Mouse (Mus musculus) intestine, postnatal 0 days (tissue): Measurements from ENCODE around the gene Man1a. TPM values are rescaled to one million over a fixed set of nuclear protein-coding genes. Genes with fewer than 3 reads are reported as not detected.

ENCODE experiments used
- ATAC-seq: fragments of 200-750 bp; cut with Nextera tagmentation; 2 replicates; pipeline ENCODE4 v1.8.0; 2017; ENCODE audit warnings: mild to moderate bottlenecking, moderate TSS enrichment, moderate library complexity
- H3K27ac ChIP-seq: fragments of 300-500 bp; sonication (generic); 2 replicates; pipeline ENCODE4 v1.5.1; 2014; ENCODE audit warnings: mild to moderate bottlenecking, low read depth, low read length, moderate library complexity
- H3K27me3 ChIP-seq: fragments of 300-500 bp; sonication (generic); replicated peaks from 2 replicates; pipeline ENCODE4 v1.6.1; 2014; ENCODE audit warnings: low read length, mixed read lengths; ENCODE audit not compliant: control insufficient read depth, insufficient read depth
- H3K36me3 ChIP-seq: fragments of 300-500 bp; sonication (generic); 2 replicates; pipeline ENCODE4 v1.6.1; 2014; ENCODE audit warnings: mild to moderate bottlenecking, moderate library complexity; ENCODE audit not compliant: control insufficient read depth, insufficient read depth
- H3K4me1 ChIP-seq: fragments of 300-500 bp; sonication (generic); replicated peaks from 2 replicates; pipeline ENCODE4 v1.6.1; 2014; ENCODE audit warnings: antibody characterized with exemption, low read length, mixed read lengths; ENCODE audit not compliant: control insufficient read depth, insufficient read depth
- H3K4me2 ChIP-seq: fragments of 300-500 bp; sonication (generic); replicated peaks from 2 replicates; pipeline ENCODE4 v1.6.1; 2014; ENCODE audit warnings: low read depth, mild to moderate bottlenecking, moderate library complexity
- H3K4me3 ChIP-seq: fragments of 300-500 bp; sonication (generic); 2 replicates; pipeline ENCODE4 v1.5.1; 2014; ENCODE audit warnings: low read depth, low read length
- H3K9ac ChIP-seq: fragments of 300-500 bp; sonication (generic); 2 replicates; pipeline ENCODE4 v1.6.1; 2014; ENCODE audit warnings: mild to moderate bottlenecking, low read depth, low read length
- H3K9me3 ChIP-seq: fragments of 300-500 bp; sonication (generic); 2 replicates; pipeline ENCODE4 v1.6.1; 2016; ENCODE audit warnings: mixed run types; ENCODE audit not compliant: control insufficient read depth
- CTCF ChIP-seq: sonication (generic); IDR thresholded peaks from 2 replicates; pipeline ENCODE4 v1.5.1; 2016; ENCODE audit warnings: low read depth, mild to moderate bottlenecking, control low read depth, antibody characterized with exemption, moderate library complexity
- WGBS: fragments of 180-500 bp; shearing (Covaris S2); extraction: QIAGEN DNeasy Blood & Tissue Kit; methylation state at CpG from one replicate; pipeline ENCODE4 v1.1.7; 2014; 5-methylcytosine and 5-hydroxymethylcytosine counted together
- polyA plus RNA-seq: library from polyadenylated mRNA; unstranded; fragments of >200 nt; fragmentation: Nextera tagmentation; extraction: Ambion mirVana; gene quantifications from 2 replicates; pipeline ENCODE4 v1.2.1, GENCODE M21; 2015

Gene Man1a
- polyA plus RNA-seq, 1 experiment from 2014 or later: 29.9 TPM

- no peak for ATAC-seq
- Histone ChIP-seq H3K4me1 (no peaks in the 10 kb centered on the region), H3K9me3 (no peaks in the 10 kb centered on the region), H3K9ac (no peak overlapping the region), H3K27ac (no peak overlapping the region), H3K27me3 (no peaks in the 10 kb centered on the region), H3K36me3 (no peaks in the 10 kb centered on the region), H3K4me3 (no peak overlapping the region), H3K4me2 (no peak overlapping the region)
- no peak for TF ChIP-seq CTCF
- 60% methylated on average over 11 of the region's 11 CpGs for WGBS
Measured at GRCm38 (mm10) chr10:54040261-54041165, 35.9 kb downstream of the Man1a start.

DNA sequence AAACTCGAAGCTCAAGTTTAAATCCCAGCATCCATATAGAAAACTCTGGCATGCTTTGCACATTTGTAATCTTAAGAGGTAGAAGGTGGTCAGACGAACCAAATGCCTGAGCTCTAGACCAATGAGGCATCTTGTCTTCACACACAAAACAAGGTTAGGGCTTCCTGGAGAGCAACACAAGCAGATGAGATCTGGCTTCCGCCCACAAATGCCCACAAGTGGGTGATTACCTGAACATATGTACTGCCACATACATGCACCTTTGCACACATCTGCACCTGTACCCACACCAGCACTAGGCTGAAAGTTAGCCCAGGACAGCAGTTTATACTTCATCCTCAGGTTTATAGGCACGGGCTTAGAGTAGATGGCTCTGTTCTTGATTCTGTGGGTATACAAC, 36.7 kb downstream of the Man1a start:
- no peak overlapping the region for H3K4me3 ChIP-seq
- no peaks in the 10 kb centered on the region for H3K36me3 ChIP-seq
- no peak overlapping the region for H3K9ac ChIP-seq
- 94% methylated on average over 4 of the region's 4 CpGs for WGBS
- no peak for TF ChIP-seq CTCF
- no peaks in the 10 kb centered on the region for H3K27me3 ChIP-seq
- no peaks in the 10 kb centered on the region for H3K4me1 ChIP-seq
- no peak for ATAC-seq
- H3K27ac ChIP-seq: no peak overlapping the region
- no peaks in the 10 kb centered on the region for H3K9me3 ChIP-seq
- no peak overlapping the region for H3K4me2 ChIP-seq

DNA sequence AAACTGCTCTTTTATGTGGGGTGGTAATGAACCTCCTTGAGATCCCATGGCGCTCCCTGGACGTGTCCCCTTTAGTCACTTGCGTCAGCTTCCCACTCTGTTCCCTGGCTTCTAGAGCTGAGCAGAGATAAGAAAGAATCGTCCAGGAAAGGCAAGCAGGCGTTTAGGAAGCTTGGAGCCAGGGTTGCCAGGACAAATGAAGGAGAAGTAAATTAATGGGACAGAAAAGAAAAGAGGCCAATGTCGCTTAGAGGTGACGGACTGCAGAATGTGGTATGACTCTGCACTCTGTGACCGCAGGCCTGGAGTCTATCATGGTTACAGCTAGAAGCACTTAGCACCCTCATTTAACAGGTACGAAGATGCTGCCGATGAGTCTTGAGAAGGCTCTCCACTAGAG, 37.7 kb downstream of the Man1a start:
- no peak overlapping the region for H3K4me2 ChIP-seq
- TF ChIP-seq CTCF: no peak
- no peaks in the 10 kb centered on the region for H3K36me3 ChIP-seq
- no peaks in the 10 kb centered on the region for H3K9me3 ChIP-seq
- no peaks in the 10 kb centered on the region for H3K4me1 ChIP-seq
- WGBS: 69% methylated on average over 10 of the region's 10 CpGs
- ATAC-seq: no peak
- H3K9ac ChIP-seq: no peak overlapping the region
- no peaks in the 10 kb centered on the region for H3K27me3 ChIP-seq
- H3K4me3 ChIP-seq: no peak overlapping the region
- H3K27ac ChIP-seq: no peak overlapping the region

DNA sequence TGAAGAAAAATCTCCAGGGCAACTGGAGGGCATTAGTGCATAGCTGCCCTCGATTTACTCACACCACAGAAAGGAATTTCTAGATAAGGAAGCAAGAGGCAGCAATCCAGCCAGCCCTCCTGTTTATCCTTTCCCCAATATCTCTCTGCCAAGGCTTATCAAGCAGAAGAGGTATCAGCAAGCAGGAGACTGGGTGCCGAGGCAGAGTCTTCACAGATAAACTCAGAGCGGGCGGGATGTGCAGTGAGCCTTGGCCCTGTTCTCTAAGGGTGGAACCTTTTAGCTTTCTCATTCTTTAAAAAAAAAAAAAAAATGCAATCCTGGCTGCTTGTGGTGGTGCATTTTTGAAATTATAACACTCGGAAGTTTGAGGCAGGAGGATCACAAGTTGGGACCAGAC, 38.2 kb downstream of the Man1a start:
- Histone ChIP-seq H3K9ac (no peak overlapping the region), H3K4me3 (no peak overlapping the region), H3K36me3 (no peaks in the 10 kb centered on the region), H3K4me2 (no peak overlapping the region), H3K9me3 (no peaks in the 10 kb centered on the region), H3K27ac (no peak overlapping the region), H3K4me1 (no peaks in the 10 kb centered on the region), H3K27me3 (no peaks in the 10 kb centered on the region)
- 50% methylated on average over 5 of the region's 5 CpGs for WGBS
- no peak for ATAC-seq
- TF ChIP-seq CTCF: no peak

- H3K27ac ChIP-seq: no peak overlapping the region
- no peak overlapping the region for H3K4me3 ChIP-seq
- TF ChIP-seq CTCF: no peak
- H3K36me3 ChIP-seq: no peaks in the 10 kb centered on the region
- no peaks in the 10 kb centered on the region for H3K27me3 ChIP-seq
- H3K9ac ChIP-seq: no peak overlapping the region
- H3K4me2 ChIP-seq: no peak overlapping the region
- no peaks in the 10 kb centered on the region for H3K4me1 ChIP-seq
- H3K9me3 ChIP-seq: no peaks in the 10 kb centered on the region
- 74% methylated on average over 10 of the region's 10 CpGs for WGBS
- no peak for ATAC-seq
Measured at GRCm38 (mm10) chr10:54037348-54038010, 38.9 kb downstream of the Man1a start.

DNA sequence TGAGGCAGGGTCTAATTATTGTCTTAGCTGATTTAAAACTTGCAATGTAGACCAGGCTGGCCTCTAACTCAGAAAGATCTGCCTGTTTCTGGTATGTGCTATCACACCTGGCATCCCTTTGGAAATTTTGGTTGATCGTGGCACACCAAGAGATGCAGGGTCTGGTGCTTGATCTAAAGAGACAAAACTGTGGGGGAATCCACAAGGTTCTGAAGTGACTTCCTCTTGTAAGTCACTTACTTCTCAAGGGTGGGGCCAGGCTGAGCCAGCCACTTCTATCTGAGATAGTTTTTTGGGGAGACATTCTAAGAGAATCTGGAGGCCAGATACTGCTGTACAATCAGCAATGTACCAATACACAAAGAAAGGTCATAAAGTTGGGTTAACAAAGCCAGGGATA, 40.8 kb downstream of the Man1a start:
- Histone ChIP-seq H3K4me1 (no peaks in the 10 kb centered on the region), H3K9ac (no peak overlapping the region), H3K4me3 (no peak overlapping the region), H3K9me3 (no peaks in the 10 kb centered on the region), H3K4me2 (no peak overlapping the region), H3K27ac (no peak overlapping the region), H3K36me3 (no peaks in the 10 kb centered on the region; the same call in 1 of the 2 replicates), H3K27me3 (no peaks in the 10 kb centered on the region)
- TF ChIP-seq CTCF: no peak
- ATAC-seq: no peak
- WGBS: 94% methylated on average over 1 of the region's 1 CpGs
